Mouse (Mus musculus) retina, postnatal 7 days (tissue): ENCODE measurements at regions not wholly inside any gene's neighbourhood (a gene's known extent, or its start where the extent isn't known, plus 50 kb on each side); places are given as distances from the start of the nearest gene placed in this dataset.

ENCODE experiments used
- DNase-seq: peaks from one replicate; pipeline ENCODE4 v3.0.0-alpha.2; 2012; ENCODE audit warnings: low read depth, low spot score

GRCm38 (mm10) chr5:45270679-45271078 is 179.4 kb downstream of the Qdpr start:
- DNase-seq, result no peak

- no peak for DNase-seq
Observed at GRCm38 (mm10) chr5:45269391-45269790, 180.6 kb downstream of the Qdpr start.

- no peak for DNase-seq
Observed at GRCm38 (mm10) chr5:45266914-45267313, 183.1 kb downstream of the Qdpr start.

GRCm38 (mm10) chr5:45258486-45258885 is 191.6 kb downstream of the Qdpr start:
- no peak for DNase-seq

DNA sequence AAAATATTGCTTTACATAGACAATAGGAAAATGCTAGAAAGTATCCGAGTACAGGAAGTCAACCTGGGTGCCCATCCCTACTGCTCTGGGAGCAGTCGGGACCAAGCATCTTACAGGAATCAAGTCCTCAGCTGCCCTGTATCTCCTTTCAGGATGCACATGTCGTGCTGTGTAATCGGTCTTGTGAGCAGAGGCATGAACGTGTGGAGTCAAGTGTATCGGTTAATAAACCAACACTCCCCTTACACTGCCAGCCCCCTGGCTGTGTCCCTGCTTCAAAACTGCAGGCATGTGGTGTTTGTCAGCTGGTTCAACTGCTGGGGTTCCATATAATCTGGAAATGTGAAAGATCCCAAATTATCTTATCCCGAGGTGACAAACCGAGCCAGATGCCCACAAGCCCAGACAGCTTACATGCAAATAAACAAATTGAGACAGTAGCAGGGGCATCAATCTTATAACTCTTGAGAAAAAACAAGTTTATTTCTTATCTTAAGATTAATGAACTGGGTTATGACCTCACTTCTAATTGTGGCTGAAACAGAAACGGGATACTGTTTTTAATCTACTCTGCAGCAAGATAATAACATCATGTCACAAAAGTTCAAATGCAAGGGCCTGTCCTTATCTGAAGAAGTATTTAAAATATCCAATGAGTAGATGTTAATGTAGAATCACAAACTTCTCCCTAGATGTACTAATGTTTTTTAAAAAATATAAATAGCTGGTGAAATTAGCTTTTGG is 193.6 kb downstream of the Qdpr start:
- no peak for DNase-seq

- no peak for DNase-seq
Observed at GRCm38 (mm10) chr5:45231856-45232255, 218.2 kb downstream of the Qdpr start.

DNA sequence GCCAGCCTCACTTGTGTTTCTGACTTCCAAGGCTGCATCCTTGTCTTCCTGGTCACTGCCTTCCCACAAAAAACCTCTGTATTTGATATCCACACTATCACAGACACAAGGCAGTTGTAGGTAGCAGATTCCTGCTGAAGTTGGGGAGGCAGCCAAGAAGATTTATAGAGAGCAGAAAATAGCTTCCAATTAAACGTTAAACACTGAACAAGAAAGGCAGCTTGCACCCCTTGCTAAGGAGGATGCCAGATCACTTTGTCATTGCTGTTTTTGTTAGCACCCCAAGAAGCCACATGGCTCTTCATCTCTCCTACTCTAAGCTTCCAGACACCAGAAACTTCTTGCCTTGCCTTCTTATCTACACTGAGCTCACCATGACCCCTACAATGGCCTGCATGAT is 219.9 kb downstream of the Qdpr start:
- no peak for DNase-seq

DNA sequence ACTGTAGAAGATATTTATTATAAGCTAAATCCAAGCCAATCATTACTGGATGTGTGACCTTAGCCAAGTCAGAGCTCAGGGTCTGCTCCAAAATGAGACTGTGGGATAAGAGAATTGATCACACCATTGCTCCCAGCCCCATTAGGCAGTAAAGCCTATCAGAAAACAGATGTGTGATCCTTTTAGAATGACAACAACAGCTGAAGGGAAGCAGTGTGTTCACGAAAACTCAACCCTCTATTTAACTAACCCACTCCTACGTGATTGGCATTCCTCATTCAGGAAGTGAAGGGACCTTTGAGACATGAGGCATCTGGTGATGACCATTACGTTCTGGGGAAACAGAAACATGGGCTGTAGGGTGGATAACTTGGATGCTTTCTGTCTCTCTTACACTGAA is 220.6 kb downstream of the Qdpr start:
- no peak for DNase-seq

DNA sequence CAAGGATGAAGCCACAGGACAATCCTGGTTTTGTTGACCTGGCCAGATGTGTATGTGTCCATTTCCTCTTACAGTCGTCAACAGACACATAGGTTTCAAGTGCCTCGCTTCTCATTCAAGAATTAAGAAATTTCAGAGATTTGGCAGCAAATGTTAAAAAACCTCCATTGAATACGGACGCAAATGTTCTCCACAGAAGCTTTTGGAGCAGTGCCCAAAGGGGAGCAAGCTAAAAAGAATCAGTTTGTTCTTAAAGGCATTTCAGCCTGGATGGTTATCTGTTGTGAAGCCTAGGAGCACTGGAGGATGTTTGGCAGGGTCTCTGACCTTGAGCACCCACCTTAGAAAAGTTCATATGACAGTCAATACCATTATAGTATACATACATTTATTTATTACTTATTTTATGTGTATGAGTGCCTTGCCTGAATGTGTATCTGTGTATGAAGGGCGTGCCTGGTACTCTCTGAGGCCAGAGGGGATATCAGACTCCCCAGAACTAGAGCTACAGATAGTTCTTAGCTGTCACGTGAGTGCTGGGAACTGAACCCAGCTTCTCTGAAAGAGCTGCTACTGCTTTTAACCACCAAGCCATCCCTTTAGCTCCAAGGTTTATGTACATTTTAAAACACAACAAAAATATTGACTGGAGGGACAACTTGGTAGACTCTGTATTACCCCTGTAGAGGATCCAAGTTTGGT is 221.7 kb downstream of the Qdpr start:
- no peak for DNase-seq

DNA sequence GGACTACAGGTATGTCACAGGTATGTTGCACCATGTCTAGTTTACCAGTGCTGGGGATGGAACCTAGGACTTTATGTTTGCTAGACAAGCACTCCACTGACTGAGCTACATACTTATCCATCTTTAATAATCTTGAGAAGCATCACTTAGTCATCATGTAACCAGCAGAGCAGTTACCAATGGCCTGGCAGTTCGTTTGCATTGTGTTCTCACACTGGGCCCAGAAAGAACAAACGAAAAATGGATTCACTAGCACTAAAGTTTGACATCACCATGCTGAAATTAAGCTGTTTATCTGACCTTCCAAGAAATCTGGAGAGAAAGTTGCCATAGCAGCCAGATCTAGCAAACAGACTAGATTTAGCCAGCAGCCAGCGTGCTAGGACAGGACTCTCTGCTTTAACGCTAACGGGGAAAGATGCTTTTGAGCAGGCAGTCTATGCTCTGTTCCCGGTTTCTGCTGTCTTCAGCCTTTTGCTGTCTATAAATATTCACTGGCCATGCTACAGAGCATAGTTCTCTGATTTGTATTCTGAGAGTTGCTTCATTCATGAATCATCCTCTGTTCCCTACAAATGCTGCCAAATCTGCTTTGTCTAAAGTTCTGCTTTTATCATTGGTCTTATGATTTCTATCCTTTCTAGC is 229.6 kb downstream of the Qdpr start:
- no peak for DNase-seq

- DNase-seq, result no peak
Observed at GRCm38 (mm10) chr5:45219558-45219957, 230.5 kb downstream of the Qdpr start.

DNA sequence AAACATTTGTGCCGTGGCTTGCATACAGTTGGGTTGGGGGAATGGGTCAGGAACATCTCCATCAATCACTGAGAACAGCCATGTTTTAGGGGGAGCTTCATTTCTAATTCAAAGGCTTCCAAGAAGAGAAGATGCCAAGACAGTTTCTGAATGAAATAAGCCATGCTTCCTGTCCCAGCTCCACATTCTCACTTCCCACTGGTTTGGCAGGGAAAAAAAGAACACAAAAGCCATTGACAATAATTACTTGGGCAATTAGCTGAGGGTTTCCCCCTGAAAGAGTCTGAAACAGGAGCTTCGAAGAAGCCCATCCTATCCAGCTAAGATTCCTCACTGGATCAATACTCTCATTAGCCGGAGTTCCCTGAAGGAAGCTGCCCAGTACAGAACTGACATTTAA is 230.9 kb downstream of the Qdpr start:
- DNase-seq, result no peak

DNA sequence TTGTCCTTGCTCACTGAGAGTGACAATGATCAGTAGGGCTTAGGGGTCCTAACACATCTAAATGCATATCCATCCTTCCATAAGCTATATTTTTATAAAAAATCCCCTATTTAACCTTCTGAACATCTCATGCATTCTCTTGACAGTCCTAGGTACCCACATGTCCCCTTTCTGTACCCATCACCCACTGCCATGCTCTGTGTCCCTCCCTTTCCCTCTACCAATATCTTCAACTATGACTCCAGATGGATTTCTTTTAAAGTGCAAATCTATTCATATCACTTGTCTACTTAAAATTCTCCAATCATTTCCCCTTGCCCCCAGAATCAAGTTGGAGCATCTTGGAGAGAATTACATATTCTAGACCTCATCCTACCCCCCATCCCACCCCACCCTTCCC is 235.6 kb downstream of the Qdpr start:
- no peak for DNase-seq

DNA sequence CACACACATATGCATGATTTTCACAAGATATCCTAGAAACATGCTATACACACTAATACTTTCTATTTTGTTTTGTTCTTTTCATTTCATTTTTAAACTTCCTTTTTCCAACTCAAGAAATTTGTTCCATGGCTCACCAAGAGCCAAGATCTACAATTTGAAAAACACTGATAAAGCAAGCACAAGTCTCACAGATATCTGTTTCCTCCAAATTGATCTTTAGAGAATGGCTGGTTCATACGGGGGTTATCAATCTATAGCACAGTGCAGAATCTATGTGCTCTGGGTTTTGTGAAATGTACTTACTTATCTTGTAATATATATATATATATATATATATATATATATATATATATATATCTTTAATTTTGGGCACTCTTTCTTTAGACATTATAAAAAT is 251.6 kb downstream of the Qdpr start:
- DNase-seq, result no peak

GRCm38 (mm10) chr5:45196159-45196558 is 253.9 kb downstream of the Qdpr start:
- no peak for DNase-seq

DNA sequence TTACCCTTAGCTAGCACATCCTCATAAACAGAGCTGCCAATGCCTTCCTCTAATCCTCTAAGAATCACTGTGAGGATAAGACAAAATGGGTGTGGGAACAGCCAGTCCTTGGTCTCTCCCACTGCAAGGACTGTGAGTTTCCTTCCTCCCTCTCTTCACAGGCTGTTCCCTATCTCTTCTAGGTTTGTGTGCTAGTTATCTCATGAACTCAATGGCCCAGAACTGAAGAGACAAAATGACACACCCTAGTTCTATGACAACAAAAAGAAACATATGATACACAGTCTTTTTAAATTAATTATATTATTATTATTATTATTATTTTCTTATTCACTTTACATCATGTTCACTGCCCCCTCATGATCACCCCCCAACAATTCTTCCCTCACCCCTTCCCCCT is 257.7 kb downstream of the Qdpr start:
- no peak for DNase-seq

DNA sequence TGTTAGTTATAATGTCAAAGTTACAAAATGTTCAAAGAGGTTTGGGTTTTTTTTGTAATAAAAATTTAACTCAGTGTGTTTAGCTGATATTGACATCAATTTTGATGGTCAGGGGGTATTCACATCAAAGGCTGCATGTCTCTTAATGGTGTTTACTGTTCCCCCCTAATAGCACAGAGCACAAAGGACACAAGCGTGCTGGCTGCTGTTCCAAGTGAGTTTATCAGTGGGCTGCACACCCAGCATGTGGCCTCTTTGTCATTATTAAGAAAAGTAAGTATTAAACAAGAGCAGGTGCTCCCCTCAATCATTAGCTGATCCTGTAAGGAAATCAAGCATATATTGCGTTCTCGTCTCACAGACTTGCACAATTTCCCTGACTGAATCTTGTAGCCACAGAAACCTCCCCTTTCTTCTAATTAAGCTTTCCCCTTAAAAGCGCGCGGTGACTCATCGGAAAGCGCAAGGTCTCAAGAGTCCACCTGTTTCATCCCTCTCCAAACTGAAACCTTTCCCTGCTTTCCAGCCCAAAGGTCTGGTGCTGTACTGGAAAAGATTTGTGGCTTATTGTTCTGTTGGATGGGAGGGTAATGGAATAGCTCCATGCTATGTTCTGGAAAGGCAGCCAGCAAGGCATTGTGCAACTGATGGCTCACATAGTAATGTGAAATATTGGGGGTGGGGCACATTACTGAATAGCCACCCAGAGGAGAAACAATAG is 276.8 kb downstream of the Qdpr start:
- no peak for DNase-seq

DNA sequence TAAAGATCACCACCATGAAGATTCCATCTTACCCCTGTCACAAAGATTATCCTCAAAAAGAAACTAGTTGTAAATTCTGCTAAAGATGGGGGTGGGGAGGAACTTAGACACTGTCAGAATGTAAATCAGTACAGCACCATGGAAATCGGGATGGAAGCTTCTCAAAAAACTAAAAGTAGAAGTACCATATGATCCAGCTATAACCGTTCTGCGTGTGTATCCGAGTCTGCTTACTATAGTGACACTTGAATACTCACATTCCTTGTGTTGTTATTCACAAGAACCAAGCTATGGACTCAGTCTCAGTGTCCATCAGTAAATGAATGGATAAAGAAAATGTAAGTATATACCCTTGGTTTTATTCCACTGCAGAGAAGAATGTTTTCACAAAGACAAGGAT is 290.8 kb downstream of the Qdpr start:
- DNase-seq, result no peak

DNA sequence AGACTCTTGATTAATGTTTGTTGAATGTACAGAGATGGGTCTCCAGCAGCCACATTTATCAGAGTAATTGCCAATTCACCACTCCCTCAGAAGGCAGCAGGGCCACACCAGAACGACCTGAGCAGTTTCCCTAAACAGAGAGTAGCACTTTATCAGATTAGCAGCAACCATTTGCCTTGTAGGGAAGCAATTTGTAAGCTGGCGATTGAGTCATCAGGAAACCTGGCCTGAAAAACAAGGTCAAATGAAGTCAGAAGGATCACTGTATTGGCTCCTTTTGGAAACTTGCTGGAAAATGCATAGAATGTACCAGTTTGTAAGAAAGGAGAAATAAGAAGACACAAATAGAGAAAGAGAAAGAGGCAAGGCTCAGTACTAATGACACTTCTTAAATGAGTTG is 295.1 kb downstream of the Qdpr start:
- no peak for DNase-seq

DNA sequence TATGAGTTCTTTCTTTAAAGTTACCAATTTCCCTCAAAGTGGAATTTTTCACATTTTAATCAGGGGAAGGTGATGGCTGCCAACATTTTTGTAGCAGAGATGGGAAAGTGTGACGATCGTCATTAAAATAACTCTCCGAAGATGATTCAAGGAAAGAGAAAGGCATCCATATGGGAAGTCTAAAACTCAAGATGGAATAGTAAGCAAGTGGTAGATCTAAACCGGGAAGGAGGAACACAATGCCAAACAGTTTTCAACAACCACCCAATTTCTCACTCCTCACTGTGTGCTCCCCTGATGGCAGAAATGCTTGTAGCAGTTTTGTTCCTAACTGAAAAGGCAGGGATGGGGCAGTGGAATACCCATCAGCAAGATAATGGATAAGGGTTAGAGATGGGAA is 305.9 kb downstream of the Qdpr start:
- DNase-seq, result no peak

DNA sequence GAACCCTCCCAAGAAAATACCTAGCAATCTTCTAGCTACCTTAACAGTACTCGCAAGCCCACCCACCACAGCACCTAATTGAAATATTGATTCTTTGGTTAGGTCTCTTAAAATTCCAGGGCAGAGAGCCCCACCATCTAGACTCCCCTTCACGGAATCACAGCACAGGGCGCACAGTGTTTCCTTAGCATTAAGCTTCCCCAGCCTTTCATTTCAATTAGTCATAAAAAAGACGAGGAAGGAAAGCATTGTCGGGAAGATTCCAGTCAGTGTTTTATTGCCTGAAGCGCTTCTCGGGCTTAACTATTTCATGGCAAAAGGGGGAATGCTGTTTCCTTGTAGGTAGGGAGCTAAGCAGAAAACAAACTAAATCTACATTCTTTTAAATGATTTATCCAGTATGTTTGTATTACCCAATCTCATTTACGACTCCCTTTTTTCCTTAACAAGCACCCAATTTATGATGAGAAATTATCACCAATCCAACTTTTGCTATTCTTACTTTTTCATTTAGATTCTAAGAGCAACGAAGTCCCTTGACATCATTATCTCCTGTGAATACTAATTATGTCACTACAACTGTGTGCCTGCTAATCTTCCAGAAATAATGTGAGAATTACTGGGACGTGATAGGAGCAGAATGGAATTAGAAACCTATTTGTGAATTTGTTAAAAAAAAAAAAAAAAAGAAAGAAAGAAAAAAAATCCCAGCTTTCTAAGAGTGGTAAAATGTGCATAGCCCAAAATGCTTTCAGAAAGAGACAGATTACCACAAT is 312.6 kb downstream of the Qdpr start:
- no peak for DNase-seq

- no peak for DNase-seq
Observed at GRCm38 (mm10) chr5:45136696-45137095, 313.3 kb downstream of the Qdpr start.
